Mouse (Mus musculus) inflammation-experienced regulatory T-cells, adult 6 months (primary cell): ENCODE results near the gene Dennd2a. TPM values are rescaled to one million over a fixed set of nuclear protein-coding genes. Genes with fewer than 3 reads are reported as not detected.

Source experiments
- ATAC-seq: one replicate; pipeline ENCODE4 v1.8.0; 2017
- polyA plus RNA-seq, 3 experiments: library from polyadenylated mRNA; unstranded; fragments of 100-300 nt; shearing (Covaris generic); gene quantifications; one replicate each; pipeline ENCODE4 v1.2.1; 2017

The Dennd2a gene
- polyA plus RNA-seq, 3 experiments from 2014 or later: 0.42 TPM; not detected in 2

DNA sequence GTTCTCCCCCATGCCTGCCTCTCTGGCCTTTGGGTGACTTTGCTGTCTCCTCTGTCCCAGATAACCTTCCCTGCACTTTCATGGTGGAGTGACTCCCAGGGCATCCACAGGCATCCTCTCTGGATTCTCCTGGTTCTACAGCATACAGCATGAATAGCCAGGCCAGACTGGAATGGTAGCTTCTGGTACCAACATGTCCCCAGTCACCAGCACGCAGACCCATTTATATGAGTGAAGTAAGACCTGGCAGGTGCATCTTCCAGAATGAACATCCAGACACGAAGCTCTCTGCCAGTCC lies 2.1 kb downstream of the Dennd2a start:
- ATAC-seq: no peak

DNA sequence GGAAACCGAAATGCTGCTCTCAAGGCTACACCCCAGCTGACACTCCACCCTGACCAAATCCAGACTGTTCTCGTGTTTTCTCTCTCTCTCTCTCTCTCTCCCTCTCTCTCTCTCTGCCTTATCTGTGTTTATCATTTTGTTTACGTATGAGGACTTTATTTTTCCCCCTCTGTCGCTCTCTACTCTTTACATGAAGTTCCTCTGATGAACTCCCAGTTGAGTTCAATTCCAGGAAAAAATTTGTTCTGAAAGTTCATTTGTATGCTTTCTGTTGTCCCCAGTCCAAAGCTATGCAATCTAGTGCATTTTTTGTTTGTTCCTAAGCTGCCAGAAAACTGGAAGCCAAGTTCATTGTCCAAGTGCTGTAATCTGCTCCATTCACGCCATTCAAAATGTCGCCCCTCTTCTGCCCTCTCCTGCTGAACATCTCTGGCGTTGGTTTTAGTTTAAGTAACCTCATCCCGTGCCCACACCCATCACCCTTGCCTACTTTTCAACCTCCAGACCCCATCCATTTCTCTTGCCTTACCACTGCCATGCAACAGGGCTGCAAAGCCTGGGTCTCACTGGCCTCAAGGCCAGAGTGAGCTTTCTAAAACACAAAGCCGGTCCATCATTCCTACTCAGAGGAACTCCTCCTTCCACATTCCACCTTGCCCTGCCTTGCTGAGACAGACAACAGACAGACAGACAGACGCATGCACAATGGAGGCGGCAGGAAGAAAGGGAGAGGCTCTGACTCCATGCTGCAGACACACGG lies 2.6 kb downstream of the Dennd2a start:
- no peak for ATAC-seq

DNA sequence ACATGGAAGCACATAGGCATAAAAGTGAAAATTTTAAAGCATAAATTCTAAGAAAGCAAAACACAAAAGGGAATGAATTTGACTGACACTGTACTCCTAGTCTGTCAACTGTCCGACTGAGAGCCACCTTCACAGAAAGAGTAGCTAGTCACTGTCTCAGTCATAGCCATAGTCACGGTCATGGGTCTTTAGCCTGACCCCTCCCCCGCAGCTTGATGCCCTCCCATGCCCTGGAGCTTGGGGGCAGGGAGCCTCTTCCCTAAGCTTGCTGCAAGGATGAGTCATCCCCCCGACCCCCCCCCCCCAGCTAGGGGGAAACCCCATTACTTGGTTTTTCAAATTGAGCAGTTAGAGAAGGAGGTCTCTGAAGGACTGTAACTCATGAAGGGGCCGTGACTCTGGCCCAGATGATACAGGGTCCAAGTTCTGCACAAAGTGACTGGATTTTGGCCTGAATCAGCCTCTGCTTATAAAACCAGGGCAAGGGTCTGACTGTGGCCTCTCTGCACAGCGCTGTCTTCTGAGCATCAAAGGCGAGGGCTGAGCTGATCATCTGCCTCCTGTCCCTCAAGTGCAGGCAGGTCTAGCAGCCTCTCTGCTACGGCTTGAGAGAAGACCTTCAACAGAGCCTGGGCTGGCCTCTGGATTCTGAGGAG lies 5.6 kb downstream of the Dennd2a start:
- ATAC-seq: no peak

DNA sequence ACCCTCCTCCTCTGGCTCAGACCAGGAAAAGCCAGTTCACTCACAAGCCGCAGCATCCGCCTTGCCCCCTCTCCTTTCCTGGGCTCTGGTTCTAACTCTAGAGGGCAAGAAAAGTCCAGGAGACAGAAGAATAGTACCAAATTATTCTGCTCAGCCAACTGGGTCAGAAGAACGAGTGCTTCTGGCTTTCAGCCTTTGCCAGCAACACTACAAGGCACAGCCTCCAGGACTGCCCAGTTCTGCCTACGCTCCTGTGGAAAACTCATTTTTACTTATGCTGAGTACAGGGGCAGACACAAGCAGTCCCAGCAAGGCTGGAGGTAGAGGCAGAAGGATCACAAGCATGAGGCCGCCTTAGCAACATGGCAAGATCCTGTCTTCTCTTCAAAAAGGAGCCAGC lies 9.6 kb downstream of the Dennd2a start:
- ATAC-seq: no peak

DNA sequence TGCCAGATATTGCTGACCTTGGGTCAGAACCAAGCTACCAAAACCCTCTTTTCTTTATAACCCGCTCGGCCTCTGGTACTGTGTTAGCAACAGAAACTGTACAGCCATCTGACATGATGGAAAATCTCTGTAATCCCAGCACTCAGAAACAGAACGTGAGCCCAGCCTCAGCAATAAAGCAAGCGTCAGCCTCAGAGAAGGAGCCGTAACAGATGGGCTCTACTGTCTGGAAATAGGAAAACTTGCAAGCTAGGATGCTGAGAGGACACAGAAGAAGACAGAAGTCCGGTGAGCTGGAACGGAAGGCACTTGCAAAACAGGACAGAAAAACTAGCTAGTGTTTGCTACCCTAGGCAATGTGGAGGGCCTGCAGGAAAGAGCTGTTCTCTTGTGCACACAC lies 12.2 kb downstream of the Dennd2a start:
- ATAC-seq: no peak

DNA sequence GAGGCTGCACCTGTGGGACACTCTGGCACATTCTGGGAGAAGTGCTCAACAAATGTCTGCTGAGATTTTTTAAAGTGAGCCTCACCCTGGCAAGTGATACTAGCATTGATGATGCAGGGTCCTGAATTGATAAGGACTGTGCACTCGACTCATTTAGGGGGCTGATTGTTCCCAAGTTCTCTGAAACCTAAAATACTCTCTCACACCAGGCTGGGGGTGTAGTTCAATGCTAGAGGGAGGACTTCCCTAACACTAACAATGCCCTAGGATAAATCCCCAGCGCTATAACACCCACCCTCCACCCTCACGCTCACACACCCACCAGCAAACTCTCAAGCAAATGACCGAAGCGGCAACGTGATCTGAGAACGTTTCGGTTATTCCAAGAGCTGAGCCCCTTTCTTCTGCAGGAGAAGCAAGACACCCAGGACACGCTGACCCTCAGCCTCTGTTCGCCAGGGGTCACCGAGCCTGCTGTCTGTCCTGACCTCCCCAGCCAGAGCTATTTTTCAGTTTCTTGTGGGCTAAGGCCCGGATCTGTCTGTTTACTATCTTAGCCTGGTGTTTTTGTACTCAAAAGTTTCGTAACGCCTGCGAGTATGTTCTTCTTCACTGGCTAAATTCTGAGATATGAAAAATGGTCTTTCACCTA lies 13.8 kb downstream of the Dennd2a start:
- no peak for ATAC-seq

DNA sequence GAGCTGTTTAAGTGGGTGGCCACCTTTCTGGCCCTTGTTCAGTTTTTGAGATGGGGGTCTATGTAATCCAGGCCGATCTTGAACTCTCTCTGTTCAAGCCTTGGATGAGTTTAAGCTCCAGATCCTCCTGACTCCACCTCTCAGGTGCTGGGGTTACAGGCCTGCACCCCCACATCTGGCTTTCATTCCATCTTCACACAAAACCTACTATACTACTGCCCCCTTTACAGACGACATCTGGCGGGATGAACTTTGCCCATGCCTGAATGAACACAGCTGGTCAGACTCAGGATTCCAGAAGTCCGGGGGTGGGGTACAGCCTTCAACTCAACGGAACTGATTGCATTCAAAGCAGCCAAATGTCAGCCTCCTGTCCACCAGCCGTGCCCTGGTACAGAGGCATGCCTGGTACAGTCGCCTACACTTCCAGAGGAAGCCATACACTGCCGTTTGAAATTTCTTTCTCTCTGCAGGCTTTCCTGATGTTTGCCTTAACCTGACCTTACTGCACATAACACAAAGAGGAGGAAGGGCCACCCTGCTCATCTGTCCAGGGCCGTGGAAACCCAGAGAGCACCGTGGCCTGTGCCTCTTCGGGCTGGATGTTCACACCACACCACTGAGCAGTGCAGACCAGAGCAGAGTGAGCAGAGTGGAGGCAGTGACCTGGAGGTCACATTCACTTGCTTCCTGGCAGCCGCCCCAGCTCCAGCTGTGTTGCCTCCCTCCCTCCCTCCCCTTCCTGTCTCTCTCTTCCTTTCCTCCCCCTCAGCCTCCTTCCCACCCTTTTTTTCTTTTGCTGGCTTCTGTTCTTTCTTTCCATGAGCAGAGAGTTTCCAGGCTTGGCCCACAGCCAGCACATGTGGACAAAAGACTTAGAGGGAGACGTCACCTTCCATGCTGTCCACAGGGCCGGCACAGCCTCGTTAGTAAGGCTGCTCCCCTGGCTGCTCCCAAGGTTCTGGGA lies 14.8 kb downstream of the Dennd2a start:
- no peak for ATAC-seq

DNA sequence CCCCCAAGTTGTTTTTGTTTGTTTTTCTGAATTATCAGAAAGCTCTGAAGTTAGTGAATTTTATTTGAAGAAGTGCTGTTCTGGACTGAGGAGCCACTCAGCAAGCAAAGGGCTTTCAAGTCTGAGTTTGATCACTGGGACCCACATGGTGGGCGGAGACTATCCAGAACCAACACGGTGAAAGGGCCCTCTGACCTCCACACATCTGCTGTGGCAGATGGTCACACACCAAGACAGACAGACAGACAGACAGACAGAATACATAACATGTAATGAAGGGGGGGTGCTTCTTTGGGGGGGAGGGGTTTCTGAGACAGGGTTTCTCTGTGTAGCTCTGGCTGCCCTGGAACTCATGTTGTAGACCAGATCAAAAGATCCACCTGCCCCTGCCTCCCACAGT lies 17.1 kb downstream of the Dennd2a start:
- ATAC-seq: no peak

DNA sequence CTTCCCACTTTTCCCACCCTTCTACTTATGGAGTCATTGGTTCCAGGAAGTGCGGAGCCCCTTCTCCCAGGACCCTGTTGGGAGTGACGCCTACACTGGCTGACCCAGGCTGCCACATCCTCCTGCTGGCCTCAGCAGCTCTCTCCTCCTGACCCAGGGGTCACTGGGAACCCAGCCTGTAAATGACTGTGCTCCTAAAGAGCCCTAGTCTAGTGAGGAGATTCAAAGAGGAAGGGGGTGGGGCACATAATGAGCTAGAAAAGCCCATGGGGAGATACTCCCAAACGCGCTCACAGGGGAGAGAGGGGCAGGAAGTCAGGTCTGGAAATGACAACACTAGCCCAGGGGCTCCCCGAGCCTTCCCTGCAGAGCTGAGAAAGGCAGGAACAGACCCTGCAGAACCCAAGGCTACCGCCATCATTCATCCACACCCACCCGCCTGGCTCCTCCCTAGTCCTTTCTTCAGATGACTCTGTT lies 17.9 kb downstream of the Dennd2a start:
- ATAC-seq: no peak

DNA sequence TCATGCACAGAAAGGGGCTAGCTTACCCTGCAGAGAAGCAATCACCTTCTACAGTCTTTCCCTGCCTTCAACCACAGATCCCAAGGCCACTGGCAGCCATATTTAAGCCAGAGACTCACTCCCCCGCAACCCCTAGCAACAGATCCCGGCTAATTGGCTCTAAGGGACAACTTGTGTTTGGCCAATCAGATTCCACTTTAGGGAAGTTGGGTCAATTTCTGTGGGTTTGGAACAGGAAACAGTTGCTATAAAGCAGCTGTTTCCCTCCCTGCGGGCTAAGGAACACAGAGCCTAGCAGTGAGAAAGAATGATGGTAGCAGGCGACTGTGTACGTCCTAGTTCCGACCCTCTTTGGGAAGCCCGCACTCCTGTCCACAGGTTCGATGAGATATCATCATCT lies 19.4 kb downstream of the Dennd2a start:
- ATAC-seq: no peak

DNA sequence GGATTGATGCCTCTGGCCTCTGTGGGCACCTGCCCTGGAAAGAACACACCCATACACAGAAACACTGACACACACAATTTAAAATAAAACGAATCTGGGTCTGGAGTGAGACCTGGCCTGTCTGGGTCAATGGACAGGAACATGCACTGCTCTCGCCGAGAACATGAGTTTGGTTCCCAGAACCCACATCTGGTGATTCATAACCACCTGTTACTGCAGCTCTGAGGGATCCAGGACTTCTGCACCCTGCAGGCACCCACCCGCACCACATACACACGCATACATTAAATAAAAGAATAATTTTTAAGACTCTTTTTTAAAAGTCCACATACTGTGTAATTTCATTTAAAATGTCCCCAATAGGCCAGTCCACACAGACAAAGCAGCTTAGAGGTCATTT lies 20.4 kb downstream of the Dennd2a start:
- no peak for ATAC-seq

DNA sequence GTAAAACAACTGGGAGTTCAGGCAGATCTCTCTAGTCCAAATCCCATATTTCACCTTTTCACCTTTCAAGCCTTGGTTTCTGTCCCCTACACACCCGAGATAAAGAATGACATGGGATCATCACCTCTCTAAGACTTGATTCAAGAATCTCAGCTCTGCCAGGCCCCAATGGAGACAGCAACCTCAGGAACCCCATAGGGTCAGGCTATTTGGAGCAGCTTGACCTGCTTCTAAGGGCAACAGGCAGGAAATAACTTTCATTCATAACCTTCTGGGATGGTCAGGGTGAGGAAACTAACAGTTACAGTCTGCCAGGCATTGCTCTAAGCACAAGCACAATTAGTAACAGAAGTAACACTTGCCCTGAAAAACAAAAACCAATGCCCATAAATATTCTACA lies 21.0 kb downstream of the Dennd2a start:
- no peak for ATAC-seq

DNA sequence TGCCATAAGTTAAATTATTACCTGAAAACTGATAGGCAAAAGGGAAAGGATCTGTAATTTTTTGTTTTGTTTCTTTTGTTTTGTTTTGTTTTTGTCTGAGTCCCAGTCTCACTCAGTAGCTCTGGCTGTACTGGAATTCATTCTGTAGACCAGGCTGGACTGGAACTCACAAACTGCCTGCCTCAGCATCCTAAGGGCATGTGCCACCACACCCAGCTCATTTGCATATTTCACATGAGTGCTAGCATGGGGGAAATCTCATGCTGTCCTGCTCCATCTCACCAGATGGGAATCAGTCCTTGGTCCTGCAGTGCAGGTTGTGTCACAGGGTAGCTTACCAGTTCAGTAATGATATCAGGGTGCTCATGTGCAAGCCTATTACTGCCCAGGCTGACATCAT lies 22.7 kb downstream of the Dennd2a start:
- no peak for ATAC-seq

DNA sequence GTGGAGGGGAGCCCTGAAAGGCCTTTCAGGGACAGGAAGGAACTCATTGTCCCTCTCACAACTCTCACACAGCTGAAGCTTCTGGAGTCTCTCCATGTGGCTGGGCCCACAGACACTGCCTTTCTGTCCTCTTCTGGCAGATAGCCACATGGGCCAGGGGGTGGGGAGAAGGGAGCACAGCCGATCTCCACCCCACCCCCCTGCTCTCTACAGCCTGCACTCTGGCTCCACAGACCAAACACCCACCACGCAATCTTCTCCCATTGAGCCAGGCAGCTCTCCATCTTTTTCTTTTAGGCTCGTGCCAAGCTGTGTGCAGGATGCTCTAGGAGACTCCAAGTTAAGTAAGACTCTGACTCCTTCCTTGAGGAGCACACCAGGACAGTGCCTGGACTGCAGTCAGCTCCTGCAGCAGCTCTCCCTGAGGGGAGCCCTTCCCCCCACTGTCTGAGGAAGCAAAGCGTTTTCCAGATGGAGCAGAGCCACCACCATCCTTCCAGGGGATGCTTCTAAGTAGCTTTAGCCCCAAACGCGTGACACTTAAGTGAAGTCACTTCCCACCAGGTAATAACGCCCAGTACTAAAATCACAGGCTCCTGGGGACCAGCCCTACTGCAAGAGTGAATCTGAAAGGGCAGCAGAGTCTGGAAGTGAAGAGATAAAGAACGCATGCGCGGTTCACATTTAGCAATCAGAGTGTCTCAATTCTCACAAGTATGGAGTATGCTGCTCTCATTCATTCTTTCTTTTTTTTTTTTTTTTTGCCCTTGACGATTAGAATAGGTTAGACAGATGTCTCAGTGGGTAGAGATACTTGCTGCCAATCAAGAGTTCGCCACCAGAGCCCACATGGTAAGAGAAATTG lies 28.8 kb downstream of the Dennd2a start:
- no peak for ATAC-seq

DNA sequence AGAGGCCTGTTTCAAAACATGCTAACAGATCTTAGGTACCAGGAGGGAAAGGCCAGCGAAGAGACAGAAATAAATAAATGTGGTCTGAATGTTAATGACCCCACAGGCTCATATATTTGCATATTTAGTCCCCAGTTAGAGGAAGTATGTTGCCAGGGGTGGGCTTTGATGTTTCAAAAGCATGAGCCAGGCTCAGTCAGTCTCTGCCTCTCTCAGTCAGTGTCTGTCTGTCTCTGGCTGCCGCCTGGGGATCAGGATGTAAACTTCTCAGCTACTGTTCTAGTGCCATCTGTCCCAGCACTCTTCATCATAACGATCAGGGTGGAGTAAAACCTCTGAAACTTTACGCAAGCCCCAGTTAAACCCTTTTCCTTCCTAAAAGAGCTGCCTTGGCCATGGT lies 29.9 kb downstream of the Dennd2a start:
- ATAC-seq: no peak

DNA sequence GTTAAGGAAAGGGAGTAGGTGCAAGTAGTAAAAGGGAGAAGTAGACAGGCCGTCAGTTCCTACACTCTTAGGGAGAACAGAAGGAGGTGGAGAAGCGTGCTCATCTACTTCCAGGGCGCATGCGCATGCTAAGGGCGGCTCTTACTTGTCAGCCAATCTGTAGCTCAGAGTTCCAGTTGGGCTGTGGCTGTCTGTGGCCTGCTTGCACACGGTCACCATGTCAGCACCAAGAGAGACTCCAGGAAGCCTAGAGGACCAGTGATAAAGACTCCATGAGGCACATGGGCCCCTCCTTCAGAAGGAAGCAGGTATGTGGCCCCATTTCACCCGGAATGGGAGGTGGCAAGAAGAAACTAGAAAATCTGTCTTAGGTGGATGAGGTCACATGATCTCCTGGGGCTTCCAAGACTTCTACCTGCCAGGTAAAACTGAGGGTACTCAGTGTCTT lies 30.3 kb downstream of the Dennd2a start:
- ATAC-seq: no peak

DNA sequence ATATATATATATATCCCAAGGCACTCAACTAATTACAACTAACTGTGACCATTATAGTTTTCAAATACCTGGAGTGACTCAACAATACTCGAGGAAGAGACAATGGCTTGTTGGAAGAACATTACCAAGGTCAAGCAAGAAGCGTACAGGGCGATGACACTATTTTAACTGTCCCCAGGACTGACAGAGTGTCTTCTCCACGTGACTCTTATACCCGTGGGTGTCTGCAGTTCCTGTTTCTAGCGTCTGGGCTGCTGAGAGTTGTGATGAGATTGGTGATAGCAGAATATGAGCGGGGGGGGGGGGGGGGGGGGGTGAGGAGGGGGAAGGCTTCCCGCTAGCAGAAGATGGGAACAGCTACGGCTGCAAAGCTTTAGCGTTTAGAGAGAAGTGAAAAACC lies 30.9 kb downstream of the Dennd2a start:
- ATAC-seq: no peak

DNA sequence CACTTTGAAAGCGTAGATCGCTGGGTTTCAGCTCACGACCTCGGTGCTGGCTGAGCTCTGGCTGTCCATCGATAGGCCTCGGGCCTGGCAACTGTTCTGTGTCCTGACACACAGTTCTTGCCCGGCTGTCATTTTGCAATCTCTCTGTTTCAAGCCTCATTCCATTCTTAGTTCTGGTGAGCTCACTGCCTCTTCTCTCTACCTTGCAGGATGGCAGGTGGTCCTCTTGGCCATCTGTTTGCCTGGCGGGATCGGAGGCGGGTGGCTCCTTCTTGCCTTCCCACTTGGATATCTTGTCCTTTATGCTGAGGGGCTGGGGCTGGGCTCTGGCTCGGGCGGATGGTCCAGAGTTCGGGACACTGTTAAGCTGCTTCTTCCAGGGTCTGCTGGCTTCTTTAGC lies 34.5 kb downstream of the Dennd2a start:
- ATAC-seq: no peak

DNA sequence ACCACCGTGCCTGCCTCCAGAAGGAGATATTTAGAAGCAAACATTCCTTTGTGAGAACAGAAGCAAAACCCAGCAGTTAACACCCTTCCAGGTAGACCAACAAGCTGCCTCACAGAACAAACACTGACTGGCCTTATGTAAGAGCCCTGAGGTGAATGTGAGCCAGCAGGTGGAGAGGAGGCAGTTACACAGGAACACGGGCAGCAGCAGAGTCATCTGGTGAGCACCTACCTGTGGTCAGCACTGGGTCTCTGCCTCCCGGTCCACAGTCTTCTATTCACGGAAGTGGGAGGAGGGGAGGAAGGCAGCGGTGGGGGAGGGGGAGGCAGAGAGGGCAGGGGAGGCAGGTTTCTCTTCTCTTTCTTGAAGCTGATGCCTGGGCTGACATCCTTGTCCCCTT lies 35.2 kb downstream of the Dennd2a start:
- no peak for ATAC-seq

DNA sequence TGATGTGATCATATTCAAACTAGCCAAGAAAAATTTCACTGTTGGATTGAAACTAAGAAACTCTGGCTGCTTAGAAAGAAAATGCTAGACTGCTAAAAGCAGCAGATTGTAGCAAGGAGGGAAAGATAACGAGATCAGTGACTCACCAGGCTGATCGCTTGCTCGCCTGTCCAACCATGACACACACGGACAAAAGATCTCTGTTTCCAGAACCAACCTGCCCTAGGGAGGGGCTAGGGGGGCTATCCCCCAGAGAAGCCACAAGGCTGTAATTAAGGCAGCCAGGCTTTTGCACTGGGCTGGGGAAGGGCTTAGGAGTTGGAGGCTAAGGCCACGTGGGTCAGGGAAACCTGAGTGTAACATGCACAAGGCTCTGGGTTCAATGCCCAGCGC lies 41.9 kb downstream of the Dennd2a start:
- no peak for ATAC-seq

DNA sequence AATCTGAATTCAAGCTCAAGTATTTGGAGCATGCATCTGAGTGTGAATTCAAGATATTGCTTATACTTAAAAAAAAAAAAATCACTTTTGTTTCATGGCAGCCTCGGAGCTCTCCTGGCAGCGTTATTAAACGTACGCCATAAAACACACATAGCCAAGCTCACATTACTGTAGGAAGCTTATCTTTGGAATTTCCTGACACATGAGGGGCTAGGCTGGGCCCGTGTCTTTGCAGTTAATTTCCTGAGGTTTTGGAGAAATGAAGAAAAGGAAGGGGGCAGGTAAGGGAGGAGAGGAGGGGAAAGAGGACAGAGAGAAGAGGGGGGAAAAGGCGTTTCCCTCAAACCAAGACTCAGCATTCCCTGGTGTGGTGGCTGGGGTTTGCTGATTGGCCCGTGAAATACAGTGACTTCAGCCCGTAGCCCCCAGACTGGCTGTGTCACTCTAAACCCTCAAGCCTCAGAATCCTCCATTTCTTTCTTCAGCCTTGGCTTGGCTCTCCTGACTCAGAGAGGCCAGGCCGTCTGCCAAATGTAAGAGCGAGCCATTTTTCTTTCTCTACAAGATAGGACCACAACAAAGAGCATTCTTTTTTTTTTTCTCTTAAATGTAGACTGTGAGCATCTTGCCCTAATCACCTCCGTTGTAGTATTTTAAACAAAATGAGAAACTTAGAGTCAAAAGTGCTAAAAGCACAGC lies 42.5 kb downstream of the Dennd2a start:
- ATAC-seq: no peak
